Mouse (Mus musculus): ENCODE data around the gene Fbxl14.

Fbxl14 gene

GRCm38 (mm10) chr6:119492630-119493014 is 13.2 kb downstream of the Fbxl14 start:
- no peak for DNase-seq (ENCODE audit: low read depth, low spot score)

- no peak for DNase-seq (ENCODE audit: low read depth, low spot score)
Measured at GRCm38 (mm10) chr6:119499271-119499670, 19.8 kb downstream of the Fbxl14 start.

GRCm38 (mm10) chr6:119500086-119500485 is 20.6 kb downstream of the Fbxl14 start:
- DNase-seq (ENCODE audit: low read depth, low spot score) = no peak

- no peak for DNase-seq (ENCODE audit: low read depth, low spot score)
Measured at GRCm38 (mm10) chr6:119502031-119502430, 22.6 kb downstream of the Fbxl14 start.

GRCm38 (mm10) chr6:119504756-119505155 is 25.3 kb downstream of the Fbxl14 start:
- DNase-seq (ENCODE audit: low read depth, low spot score) = no peak

- DNase-seq (ENCODE audit: low read depth, low spot score) = no peak
Measured at GRCm38 (mm10) chr6:119505525-119506225, 26.2 kb downstream of the Fbxl14 start.

- DNase-seq (ENCODE audit: low read depth, low spot score) = no peak
Measured at GRCm38 (mm10) chr6:119508221-119508620, 28.8 kb downstream of the Fbxl14 start.

- DNase-seq (ENCODE audit: low read depth, low spot score) = no peak
Measured at GRCm38 (mm10) chr6:119508634-119509375, 29.3 kb downstream of the Fbxl14 start.

GRCm38 (mm10) chr6:119509437-119510037 is 30.1 kb downstream of the Fbxl14 start:
- no peak for DNase-seq (ENCODE audit: low read depth, low spot score)

GRCm38 (mm10) chr6:119512701-119513100 is 33.2 kb downstream of the Fbxl14 start:
- DNase-seq (ENCODE audit: low read depth, low spot score) = no peak

- DNase-seq (ENCODE audit: low read depth, low spot score) = no peak
Measured at GRCm38 (mm10) chr6:119513452-119513851, 34.0 kb downstream of the Fbxl14 start.

- no peak for DNase-seq (ENCODE audit: low read depth, low spot score)
Measured at GRCm38 (mm10) chr6:119514085-119514484, 34.6 kb downstream of the Fbxl14 start.

- no peak for DNase-seq (ENCODE audit: low read depth, low spot score)
Measured at GRCm38 (mm10) chr6:119520731-119521130, 41.3 kb downstream of the Fbxl14 start.

GRCm38 (mm10) chr6:119521482-119521900 is 42.0 kb downstream of the Fbxl14 start:
- DNase-seq (ENCODE audit: low read depth, low spot score) = peak; percentile 32

- no peak for DNase-seq (ENCODE audit: low read depth, low spot score)
Measured at GRCm38 (mm10) chr6:119521931-119522391, 42.5 kb downstream of the Fbxl14 start.

GRCm38 (mm10) chr6:119526498-119526897 is 47.0 kb downstream of the Fbxl14 start:
- DNase-seq (ENCODE audit: low read depth, low spot score) = no peak

- DNase-seq (ENCODE audit: low read depth, low spot score) = no peak
Measured at GRCm38 (mm10) chr6:119529659-119530058, 50.2 kb downstream of the Fbxl14 start.

Measured in brain, embryonic 18.5 days (tissue).